Mouse (Mus musculus): ENCODE data around the gene Arhgef39. TPM values are rescaled to one million over a fixed set of nuclear protein-coding genes. Genes with fewer than 3 reads are reported as not detected.
"Not testable (repeated sequence)": the region's sequence is repeated elsewhere in the genome, so short reads cannot be mapped to it uniquely, and the experiment has no call there.

Gene Arhgef39
- polyA plus RNA-seq, 1 experiment from 2014 or later, result 33.1 TPM

- no peak overlapping the region for H3K9ac ChIP-seq (replicated peaks)
- no peak overlapping the region for H3K4me3 ChIP-seq
- 79% methylated on average over 5 of the region's 5 CpGs for WGBS
- peaks cover 7% of the 10 kb centered on the region for H3K4me1 ChIP-seq
- no peak for ATAC-seq (ENCODE audit: low FRiP score, low read depth)
- H3K4me2 ChIP-seq (replicated peaks), result no peak overlapping the region
- H3K27me3 ChIP-seq, result peaks cover 11% of the 10 kb centered on the region
- no peak overlapping the region for H3K27ac ChIP-seq (replicated peaks)
- 0 out of 2 replicates have a peak, but pooled peaks cover 2% of the 10 kb centered on the region for H3K36me3 ChIP-seq
- H3K9me3 ChIP-seq, result no peaks in the 10 kb centered on the region
Measured at GRCm38 (mm10) chr4:43490801-43491200, 8.7 kb downstream of the Arhgef39 start.

DNA sequence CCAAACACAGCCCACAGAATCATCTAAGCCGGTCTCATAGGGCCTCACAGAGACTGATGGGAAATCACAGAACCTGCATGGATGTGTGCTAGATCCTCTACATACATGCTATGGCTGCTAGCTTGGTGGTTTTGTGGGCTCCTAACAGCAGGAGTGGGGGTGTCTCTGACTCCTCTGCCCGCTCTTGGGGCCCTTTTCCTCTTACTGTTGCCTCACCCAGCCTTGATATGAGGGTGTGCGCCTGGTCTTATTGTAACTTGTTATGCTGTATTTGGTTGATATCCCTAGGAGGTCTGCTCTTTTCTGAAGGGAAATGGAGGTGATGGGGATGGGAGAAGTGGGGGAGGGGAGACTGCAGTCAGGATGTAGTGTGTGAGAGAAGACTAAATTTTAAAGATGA, 9.9 kb downstream of the Arhgef39 start:
- Histone ChIP-seq H3K4me2 (replicated peaks) (no peak overlapping the region), H3K4me3 (no peak overlapping the region), H3K27ac (replicated peaks) (no peak overlapping the region), H3K36me3 (no peaks in the 10 kb centered on the region), H3K4me1 (peaks cover 7% of the 10 kb centered on the region), H3K9me3 (no peaks in the 10 kb centered on the region), H3K27me3 (no peaks in the 10 kb centered on the region), H3K9ac (replicated peaks) (no peak overlapping the region)
- no peak for ATAC-seq (ENCODE audit: low FRiP score, low read depth)
- WGBS, result 96% methylated on average over 3 of the region's 3 CpGs

- not testable (repeated sequence) for H3K4me1 ChIP-seq; H3K27ac ChIP-seq (replicated peaks); H3K9me3 ChIP-seq; H3K4me2 ChIP-seq (replicated peaks); ATAC-seq (ENCODE audit: low FRiP score, low read depth); H3K36me3 ChIP-seq; H3K9ac ChIP-seq (replicated peaks); H3K4me3 ChIP-seq; H3K27me3 ChIP-seq
- 85% methylated on average over 5 of the region's 5 CpGs for WGBS
Measured at GRCm38 (mm10) chr4:43485666-43486065, 13.8 kb downstream of the Arhgef39 start.

DNA sequence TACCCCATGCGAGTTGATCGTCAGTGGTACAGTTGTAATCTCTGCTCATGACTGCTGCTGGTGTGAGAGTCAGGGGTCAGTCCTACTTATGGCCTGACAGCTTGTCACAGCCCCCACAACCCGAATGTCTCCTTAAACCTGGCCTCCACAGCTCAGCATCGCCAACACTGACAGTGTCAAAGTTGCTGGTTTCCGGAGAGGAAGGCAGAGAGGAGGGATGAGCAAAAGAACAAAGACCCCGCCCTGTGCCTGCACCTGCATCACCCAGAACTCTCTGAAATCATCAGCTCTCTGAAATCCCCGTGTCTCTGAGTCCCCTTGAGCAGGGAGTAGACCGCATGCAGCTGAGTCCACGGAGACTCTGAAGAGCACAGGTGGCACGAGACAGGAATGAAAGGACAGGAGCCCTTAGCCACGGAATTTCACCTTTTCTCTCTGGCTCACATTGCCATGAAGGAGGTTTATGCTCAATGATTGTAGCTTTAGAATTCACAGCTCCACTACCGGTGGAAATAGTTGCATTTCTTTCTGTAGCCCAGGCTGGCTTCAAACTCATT, 15.9 kb downstream of the Arhgef39 start, which contains the start of gene Sit1:
Sit1 (minus strand) TSS at position 200 of the 557 bp plus-strand sequence.
- H3K9me3 ChIP-seq, result no peaks in the 10 kb centered on the region
- H3K36me3 ChIP-seq, result no peaks in the 10 kb centered on the region
- H3K9ac ChIP-seq (replicated peaks), result no peak within 1 kb of the TSS
- WGBS, result 61% methylated on average over 12 of the region's 12 CpGs
- H3K27ac ChIP-seq (replicated peaks), result no peak within 1 kb of the TSS
- no peak for ATAC-seq (ENCODE audit: low FRiP score, low read depth)
- no peak within 1 kb of the TSS for H3K4me2 ChIP-seq (replicated peaks)
- H3K4me3 ChIP-seq, result no peak within 1 kb of the TSS
- H3K27me3 ChIP-seq, result 0 out of 2 replicates have a peak, but pooled peaks cover 4% of the 10 kb centered on the region
- H3K4me1 ChIP-seq, result no peaks in the 10 kb centered on the region

DNA sequence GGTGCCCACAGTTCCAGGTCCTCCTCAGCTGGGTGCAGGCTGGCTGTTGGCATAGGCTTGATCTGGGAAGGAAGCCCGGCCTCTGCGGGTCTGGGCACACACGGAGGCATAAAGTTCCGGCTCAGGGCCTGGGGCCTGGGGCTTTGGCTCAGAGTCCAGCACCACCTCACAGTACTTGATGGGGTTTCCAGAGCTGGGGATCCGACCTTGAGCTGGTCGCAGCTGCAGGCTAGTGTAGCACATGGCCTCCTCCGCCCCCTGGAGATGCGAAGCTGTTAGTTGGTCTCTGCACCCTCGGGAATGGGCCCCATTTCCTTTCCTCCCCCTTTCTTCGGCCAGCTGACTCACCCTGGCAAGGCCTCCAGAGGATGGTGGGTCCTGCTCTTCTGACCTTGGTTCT, 16.9 kb downstream of the Arhgef39 start:
- ATAC-seq (ENCODE audit: low FRiP score, low read depth), result no peak
- Histone ChIP-seq H3K36me3 (no peaks in the 10 kb centered on the region), H3K27ac (replicated peaks) (no peak overlapping the region), H3K4me2 (replicated peaks) (no peak overlapping the region), H3K4me3 (no peak overlapping the region), H3K4me1 (no peaks in the 10 kb centered on the region), H3K9ac (replicated peaks) (no peak overlapping the region), H3K9me3 (no peaks in the 10 kb centered on the region), H3K27me3 (0 out of 2 replicates have a peak, but pooled peaks cover 4% of the 10 kb centered on the region)
- 72% methylated on average over 10 of the region's 10 CpGs for WGBS

GRCm38 (mm10) chr4:43481894-43482456, 17.5 kb downstream of the Arhgef39 start:
- no peaks in the 10 kb centered on the region for H3K36me3 ChIP-seq
- H3K9ac ChIP-seq (replicated peaks), result no peak overlapping the region
- 84% methylated on average over 7 of the region's 7 CpGs for WGBS
- ATAC-seq (ENCODE audit: low FRiP score, low read depth), result no peak
- H3K4me1 ChIP-seq, result no peaks in the 10 kb centered on the region
- H3K9me3 ChIP-seq, result no peaks in the 10 kb centered on the region
- H3K4me2 ChIP-seq (replicated peaks), result no peak overlapping the region
- H3K27me3 ChIP-seq, result 0 out of 2 replicates have a peak, but pooled peaks cover 4% of the 10 kb centered on the region
- H3K4me3 ChIP-seq, result no peak overlapping the region
- no peak overlapping the region for H3K27ac ChIP-seq (replicated peaks)

GRCm38 (mm10) chr4:43480985-43481384, 18.5 kb downstream of the Arhgef39 start:
- no peak for ATAC-seq (ENCODE audit: low FRiP score, low read depth)
- Histone ChIP-seq H3K4me1 (no peaks in the 10 kb centered on the region), H3K27me3 (0 out of 2 replicates have a peak, but pooled peaks cover 4% of the 10 kb centered on the region), H3K4me3 (no peak overlapping the region), H3K9ac (replicated peaks) (no peak overlapping the region), H3K36me3 (no peaks in the 10 kb centered on the region), H3K4me2 (replicated peaks) (no peak overlapping the region), H3K9me3 (no peaks in the 10 kb centered on the region), H3K27ac (replicated peaks) (no peak overlapping the region)
- WGBS, result 90% methylated on average over 5 of the region's 5 CpGs

- no peak for ATAC-seq (ENCODE audit: low FRiP score, low read depth)
- H3K4me2 ChIP-seq (replicated peaks), result 0 out of 2 replicates have a peak overlapping the region, but pooled peaks have one; percentile 11
- 0 out of 2 replicates have a peak, but pooled peaks cover 4% of the 10 kb centered on the region for H3K27me3 ChIP-seq
Measured at GRCm38 (mm10) chr4:43478906-43479832, 20.3 kb downstream of the Arhgef39 start.

DNA sequence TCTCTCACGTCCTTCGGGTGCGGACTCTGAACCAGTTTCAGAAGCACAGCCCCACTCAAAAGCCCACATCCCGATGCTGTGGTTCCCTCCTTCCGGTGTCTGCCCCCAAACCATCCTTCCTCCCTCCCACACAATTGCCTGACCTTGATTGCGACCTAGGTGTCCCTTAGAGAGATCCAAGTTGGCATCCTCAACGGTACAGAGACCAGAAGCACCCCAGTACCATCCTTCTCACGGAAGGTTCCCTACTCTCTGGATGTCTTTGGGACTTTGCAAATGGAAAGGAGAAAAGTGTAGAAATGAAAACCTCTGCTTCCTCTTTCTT, 21.0 kb downstream of the Arhgef39 start:
- Histone ChIP-seq H3K27me3 (0 out of 2 replicates have a peak, but pooled peaks cover 4% of the 10 kb centered on the region), H3K9me3 (no peaks in the 10 kb centered on the region), H3K27ac (replicated peaks) (no peak overlapping the region), H3K4me3 (peak overlapping the region; percentile 35), H3K4me2 (replicated peaks) (peak overlapping the region; percentile 48), H3K4me1 (no peaks in the 10 kb centered on the region), H3K36me3 (no peaks in the 10 kb centered on the region), H3K9ac (replicated peaks) (no peak overlapping the region)
- WGBS, result 39% methylated on average over 8 of the region's 8 CpGs
- ATAC-seq (ENCODE audit: low FRiP score, low read depth), result no peak

More at GRCm38 (mm10) chr4:43478906-43479832, 20.3 kb downstream of the Arhgef39 start:
- no peaks in the 10 kb centered on the region for H3K4me1 ChIP-seq
- no peak overlapping the region for H3K27ac ChIP-seq (replicated peaks)
- no peaks in the 10 kb centered on the region for H3K36me3 ChIP-seq
- H3K4me3 ChIP-seq, result no peak overlapping the region
- 48% methylated on average over 24 of the region's 24 CpGs for WGBS
- H3K9me3 ChIP-seq, result no peaks in the 10 kb centered on the region
- no peak overlapping the region for H3K9ac ChIP-seq (replicated peaks)

GRCm38 (mm10) chr4:43477857-43478533, 21.5 kb downstream of the Arhgef39 start:
- peak overlapping the region; percentile 48 for H3K4me2 ChIP-seq (replicated peaks)
- ATAC-seq (ENCODE audit: low FRiP score, low read depth), result peak; percentile 95
- no peak overlapping the region for H3K9ac ChIP-seq (replicated peaks)
- H3K4me1 ChIP-seq, result no peaks in the 10 kb centered on the region
- no peaks in the 10 kb centered on the region for H3K36me3 ChIP-seq
- 0 out of 2 replicates have a peak, but pooled peaks cover 2% of the 10 kb centered on the region for H3K27me3 ChIP-seq
- no peak overlapping the region for H3K27ac ChIP-seq (replicated peaks)
- 14% methylated on average over 10 of the region's 11 CpGs for WGBS
- no peaks in the 10 kb centered on the region for H3K9me3 ChIP-seq
- peak overlapping the region; percentile 35 for H3K4me3 ChIP-seq

DNA sequence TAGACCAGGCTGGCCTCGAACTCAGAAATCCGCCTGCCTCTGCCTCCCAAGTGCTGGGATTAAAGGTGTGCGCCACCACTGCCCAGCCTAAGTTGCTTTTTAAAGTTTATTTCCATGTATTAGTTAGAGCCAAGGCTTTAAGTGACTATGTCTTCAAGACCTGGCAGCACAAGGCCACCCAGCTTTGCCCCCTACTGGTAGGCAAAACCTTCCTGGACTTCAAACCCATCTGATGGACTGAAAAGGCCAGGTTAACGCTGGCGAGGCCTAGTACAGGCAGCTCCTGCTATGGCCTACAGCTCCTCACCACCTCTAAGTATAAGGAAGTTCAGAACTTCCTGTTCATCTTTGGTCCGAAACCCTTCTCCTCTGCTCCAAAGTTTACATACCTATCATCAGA, 22.9 kb downstream of the Arhgef39 start:
- 89% methylated on average over 6 of the region's 6 CpGs for WGBS
- no peak overlapping the region for H3K9ac ChIP-seq (replicated peaks)
- no peaks in the 10 kb centered on the region for H3K36me3 ChIP-seq
- H3K9me3 ChIP-seq, result no peaks in the 10 kb centered on the region
- H3K4me3 ChIP-seq, result no peak overlapping the region
- no peak overlapping the region for H3K4me2 ChIP-seq (replicated peaks)
- H3K27me3 ChIP-seq, result no peaks in the 10 kb centered on the region
- H3K27ac ChIP-seq (replicated peaks), result no peak overlapping the region
- no peaks in the 10 kb centered on the region for H3K4me1 ChIP-seq
- no peak for ATAC-seq (ENCODE audit: low FRiP score, low read depth)
